Mouse (Mus musculus) right cerebral cortex, postnatal 25 days (tissue): ENCODE data around the gene Cfap77.
"Not testable (repeated sequence)": the region's sequence is repeated elsewhere in the genome, so short reads cannot be mapped to it uniquely, and the experiment has no call there.

Source experiments
- DNase-seq: peaks from one replicate; pipeline ENCODE4 v3.0.0; 2022

Gene Cfap77

GRCm38 (mm10) chr2:29054991-29055390 is at the start of gene Cfap77:
Gene Cfap77 (minus strand): TSS chr2:29055066.
- DNase-seq = peak; percentile 16

DNA sequence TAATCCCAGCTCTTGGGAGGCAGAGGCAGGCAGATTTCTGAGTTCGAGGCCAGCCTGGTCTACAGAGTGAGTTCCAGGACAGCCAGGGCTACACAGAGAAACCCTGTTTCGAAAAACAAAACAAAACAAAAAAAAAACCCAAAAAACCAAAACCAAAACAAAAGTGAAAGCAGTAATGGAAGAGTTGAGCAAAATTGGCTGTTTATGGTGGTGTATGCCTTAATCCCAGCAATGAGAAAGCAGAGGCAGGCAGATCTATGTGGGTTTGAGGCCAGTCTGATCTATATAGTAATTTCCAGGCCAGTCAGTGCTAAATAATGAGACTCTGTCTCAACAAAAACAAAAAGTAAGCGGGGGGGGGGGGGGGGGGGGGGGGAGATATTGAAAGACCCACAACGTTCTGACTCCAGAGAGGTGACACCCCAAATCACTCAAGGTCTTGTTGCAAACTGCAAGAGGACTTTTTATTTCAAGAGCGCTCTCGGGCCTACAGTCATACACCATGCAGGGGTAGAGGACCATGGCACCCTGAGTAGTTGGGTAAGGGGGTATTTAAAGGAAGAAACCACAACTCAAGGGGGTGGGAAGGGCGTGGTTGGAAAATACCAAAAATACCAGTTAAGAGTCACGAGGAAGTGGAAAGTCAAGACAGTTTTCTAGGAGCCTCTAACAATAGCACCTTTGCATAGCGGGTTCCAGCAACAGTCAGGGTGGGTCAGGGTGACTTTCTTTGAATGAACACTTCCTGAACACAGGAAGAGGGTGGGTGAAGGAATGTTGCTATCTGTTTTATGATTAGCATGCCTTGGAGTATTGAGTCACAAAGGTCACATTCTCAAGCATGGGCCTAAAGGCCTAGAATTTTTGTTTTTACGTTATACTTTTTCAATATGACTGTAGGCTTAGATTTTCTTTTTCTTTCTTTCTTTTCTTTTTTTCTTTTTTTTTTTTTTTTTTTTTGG is 47.8 kb upstream of the Cfap77 start:
- DNase-seq = not testable (repeated sequence)

DNA sequence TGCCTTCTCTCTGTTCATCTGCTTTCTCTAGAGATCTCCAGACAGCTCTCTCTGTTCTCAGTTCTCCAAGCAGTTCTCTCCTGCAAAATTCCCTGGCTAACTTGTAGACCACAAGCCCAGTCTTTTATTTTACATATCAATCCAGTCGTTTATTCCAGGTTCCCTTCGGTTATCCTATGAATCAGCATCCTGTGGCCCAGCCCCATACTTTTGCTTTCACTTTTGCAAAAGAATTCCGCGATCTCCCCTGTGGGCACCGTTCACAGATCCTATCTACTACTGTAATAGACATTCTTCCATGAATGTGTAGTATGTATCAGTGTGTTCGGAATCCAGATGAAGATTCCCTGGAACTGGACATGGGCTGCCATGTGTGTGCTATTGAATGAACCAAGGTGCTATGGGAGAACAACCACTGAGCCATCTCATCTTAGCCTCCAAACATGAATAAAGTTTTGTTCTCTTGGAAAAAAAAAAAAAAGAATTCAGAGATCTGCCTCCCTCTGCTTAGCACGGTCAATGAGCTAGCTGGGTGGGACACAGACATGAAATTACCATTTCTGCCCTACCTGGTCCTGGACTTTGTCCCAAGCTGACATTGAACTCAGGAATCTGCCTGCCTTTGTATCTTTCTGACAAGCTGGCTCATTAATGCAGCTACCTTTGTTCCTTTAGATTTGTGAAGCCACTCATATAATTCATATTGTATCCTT is 46.1 kb upstream of the Cfap77 start:
- DNase-seq = no peak

- DNase-seq = no peak
These were observed 44.8 kb upstream of the Cfap77 start for GRCm38 (mm10) chr2:29099646-29100045.

- DNase-seq = no peak
These were observed 43.9 kb upstream of the Cfap77 start for GRCm38 (mm10) chr2:29098786-29099185.

- DNase-seq = not testable (repeated sequence)
These were observed 43.1 kb upstream of the Cfap77 start for GRCm38 (mm10) chr2:29097955-29098354.

DNA sequence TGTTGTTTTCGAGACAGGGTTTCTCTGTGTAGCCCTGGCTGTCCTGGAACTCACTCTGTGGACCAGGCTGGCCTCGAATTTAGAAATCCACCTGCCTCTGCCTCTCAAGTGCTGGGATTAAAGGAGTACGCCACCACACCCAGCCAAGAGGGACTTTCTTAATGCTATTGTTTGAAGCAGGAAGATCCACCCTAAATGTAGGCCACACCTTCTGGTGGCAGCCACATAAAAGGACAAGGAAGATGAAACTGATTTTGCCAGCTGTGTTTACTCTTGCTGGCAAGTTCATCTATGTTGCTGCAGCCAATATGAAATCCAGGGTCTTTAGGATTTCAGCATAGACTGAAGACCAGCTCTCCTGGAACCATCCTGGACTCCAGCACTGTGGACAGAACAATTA is 42.6 kb upstream of the Cfap77 start:
- no peak for DNase-seq

DNA sequence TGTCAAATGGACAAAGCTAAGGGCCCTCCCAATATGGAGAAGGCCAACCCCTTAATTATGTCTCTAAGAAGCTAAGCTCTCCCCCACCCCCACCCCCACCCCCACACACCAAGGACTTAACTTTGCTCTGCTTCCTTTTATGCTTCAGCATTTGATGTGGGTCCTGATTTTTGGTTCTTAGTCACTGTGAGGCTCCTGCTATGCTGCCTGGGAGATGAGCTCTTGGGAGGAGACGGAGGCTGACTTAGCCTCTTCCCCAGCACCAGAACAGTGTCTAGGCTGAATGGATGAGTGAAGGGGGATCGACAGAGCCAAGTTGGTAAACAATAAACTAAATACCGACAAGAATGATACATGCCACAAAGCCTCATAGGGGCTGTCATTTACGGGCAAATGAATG is 41.9 kb upstream of the Cfap77 start:
- no peak for DNase-seq

- no peak for DNase-seq
These were observed 40.8 kb upstream of the Cfap77 start for GRCm38 (mm10) chr2:29095674-29096073.

DNA sequence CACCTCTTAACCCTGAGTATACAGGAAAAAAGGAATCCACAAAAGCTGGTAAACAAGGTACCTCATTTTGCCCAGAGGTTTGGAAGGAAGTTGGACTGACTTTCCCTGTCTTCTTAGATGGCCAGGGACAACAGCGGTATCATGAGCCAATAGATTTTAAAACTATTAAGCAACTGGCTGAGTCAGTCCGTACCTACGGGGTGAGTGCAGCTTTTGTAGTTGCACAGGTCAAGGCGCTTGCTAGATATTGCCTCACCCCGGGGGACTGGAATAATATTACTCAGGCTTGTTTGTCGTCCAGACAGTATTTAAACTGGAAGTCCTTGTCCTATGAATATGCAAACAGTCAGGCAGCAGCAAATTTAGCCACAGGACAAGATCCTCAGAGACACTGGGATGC is 34.4 kb upstream of the Cfap77 start:
- not testable (repeated sequence) for DNase-seq

DNA sequence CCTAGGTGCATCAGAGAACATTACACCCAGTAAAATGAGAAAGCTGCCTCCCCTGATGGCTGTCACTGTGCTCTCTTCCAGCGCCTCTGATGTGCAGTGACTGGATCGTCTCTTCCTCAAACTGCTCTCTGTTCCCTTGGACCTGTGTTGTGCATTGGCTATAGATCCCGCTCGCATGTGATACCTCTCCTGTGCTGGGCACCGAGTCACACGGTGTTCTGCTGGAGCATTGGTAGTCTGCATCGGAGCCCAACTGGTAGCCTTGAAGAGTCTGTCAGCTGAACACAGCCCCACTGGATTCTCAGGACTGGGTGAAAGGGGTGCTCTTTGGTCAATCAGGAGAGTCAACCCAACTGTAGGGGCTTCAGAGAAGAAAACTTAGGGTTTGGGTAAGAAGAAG is 31.2 kb upstream of the Cfap77 start:
- no peak for DNase-seq

DNA sequence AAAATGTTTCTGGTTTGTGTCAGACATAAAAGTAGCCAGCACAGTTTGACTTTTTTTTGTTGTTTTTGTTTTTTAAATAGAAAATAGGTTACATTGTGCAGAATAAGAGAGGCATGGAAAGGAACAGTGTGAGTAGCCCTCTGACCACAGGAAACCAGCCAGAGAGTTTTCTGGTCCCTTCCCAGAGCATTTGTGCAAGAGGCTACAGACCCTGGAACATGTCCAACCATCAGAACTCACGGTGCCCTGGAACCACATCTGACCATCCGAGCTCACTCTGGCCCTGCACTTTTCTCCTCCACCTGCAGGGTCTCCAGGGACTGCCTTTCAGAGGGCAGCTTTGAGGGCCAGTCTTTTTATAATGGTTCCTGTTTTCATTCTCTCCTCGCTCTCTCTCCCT is 27.1 kb upstream of the Cfap77 start:
- DNase-seq = no peak

- DNase-seq = no peak
These were observed 21.4 kb upstream of the Cfap77 start for GRCm38 (mm10) chr2:29076226-29076625.

DNA sequence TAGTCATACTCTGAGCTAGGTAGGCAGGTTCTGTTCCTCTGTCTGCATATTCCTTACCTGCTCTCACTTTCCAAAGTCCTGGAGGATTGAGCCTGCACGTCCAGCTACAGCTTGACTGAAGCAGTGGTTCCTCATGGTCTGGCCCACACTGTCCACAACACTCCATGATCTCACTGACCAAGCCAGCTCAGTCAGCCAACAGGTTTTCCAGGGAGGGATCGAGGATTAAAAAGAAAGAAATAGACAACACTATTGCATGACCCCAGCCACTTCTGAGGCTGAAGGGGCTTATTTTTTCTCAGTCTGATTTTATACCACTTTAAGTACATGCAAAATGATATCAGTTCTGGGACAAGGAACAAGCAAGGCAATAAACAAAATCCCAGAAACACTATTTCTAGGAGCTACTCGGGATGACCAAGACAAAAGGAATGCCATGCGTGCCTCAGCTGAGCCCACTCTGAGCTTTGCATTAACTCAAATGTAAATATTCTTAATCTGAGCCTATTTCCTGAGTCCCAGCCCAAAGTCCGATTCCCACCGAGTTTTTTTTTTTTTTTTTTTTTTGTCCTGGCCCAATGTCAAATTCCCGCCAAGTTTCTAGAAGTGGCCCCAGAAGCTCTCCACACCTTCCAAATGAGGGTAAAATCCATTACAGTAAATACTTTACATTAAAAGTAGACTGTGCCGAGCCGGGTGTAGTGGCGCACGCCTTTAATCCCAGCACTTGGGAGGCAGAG is 20.6 kb upstream of the Cfap77 start:
- no peak for DNase-seq

DNA sequence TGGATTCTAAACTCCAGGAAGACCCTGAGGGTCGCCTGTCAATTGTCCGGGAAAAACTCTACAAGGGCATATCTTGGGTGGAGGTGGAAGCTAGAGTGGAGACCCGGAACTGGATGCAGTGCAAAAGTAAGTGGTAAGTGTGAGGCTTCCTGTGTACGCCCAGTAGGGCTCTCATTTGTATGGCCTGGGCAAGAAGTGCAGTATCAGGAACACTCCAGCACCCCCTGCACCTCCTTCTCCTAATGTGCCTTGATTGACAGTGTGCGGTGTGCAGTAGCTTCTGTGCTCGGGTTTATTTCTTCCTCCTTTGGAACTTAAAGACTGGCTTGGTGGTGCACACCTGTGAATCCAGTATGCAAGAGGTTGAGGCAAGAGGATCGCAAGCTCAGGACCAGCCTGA is 19.8 kb upstream of the Cfap77 start:
- no peak for DNase-seq

DNA sequence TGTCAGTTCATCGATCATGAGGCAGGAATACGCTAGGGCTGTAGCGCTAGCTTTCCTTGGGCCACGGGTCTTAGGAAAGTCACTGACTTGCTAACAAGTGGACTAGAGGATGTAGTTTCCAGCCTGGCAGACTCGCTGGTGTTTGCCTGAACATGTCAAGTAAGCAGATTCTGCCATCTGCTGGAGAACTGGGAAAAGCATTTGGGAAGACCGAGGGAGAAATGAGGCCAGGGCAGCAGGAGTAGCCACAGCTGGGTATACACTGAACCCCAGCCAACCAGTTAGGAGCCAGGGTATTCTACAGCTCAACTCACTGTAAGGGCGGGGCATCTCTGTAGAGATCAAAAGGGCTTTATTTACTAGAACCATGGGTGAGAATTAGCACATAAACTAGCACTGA is 11.5 kb upstream of the Cfap77 start:
- DNase-seq = no peak

- no peak for DNase-seq
These were observed 10.9 kb upstream of the Cfap77 start for GRCm38 (mm10) chr2:29065796-29066195.

DNA sequence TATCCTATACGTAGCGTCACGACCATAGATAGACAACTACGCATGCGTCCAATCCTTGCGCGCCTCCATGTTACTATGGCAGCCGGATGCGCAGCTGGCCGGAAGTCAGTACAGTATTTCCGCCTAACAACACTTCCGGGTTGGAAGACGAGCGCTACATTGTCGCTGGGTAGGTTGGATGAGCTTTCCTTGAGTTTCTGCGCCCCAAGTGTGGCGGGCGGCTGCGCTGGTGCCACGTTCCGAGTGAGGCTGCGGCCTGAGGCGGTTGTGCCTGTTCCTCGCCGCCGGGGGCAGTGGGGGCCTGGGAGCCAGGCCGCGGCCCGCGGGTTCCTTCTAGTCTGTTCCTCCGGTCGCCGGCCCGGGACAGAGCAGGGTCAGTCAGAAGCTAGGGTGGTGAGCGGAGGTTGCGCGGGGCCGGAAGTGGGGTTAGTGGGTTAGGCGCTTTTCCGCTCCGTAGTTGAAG is 5.3 kb upstream of the Cfap77 start, which contains the start of gene Ttf1:
Gene Ttf1, plus strand, starts transcription at position 128 of the 463 bp plus-strand sequence.
- DNase-seq = peak; percentile 88

- DNase-seq = no peak
These were observed 326 bp downstream of the Cfap77 start for GRCm38 (mm10) chr2:29054545-29054935.

GRCm38 (mm10) chr2:29053802-29054544 is 893 bp downstream of the Cfap77 start:
- DNase-seq = peak; percentile 45

- peak; percentile 11 for DNase-seq
These were observed 1.9 kb downstream of the Cfap77 start for GRCm38 (mm10) chr2:29052943-29053454.

DNA sequence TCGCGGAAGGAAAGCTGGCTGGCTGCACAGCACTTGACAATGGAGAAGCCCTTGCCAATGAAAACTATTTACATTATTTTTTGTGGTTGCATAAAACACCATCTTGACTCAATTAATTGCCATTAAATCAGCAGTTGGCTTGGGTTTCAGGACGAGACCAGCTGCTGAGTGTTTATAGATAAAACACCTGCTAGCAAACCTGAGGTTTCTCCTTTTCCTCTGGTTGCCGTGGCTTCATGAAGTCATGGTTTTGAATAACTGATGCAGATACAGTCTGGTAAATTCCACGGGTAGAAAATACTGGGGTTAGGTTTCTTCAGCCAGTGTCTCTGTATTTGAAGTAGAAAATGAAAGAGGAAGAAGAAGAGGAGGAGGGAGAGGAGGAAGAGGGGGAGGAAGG is 2.9 kb downstream of the Cfap77 start:
- no peak for DNase-seq
